Mouse (Mus musculus) lung, embryonic 14.5 days (tissue): ENCODE results near the gene 1700021F07Rik. TPM values are rescaled to one million over a fixed set of nuclear protein-coding genes. Genes with fewer than 3 reads are reported as not detected.

Experiments
- ATAC-seq: fragments of 200-750 bp; cut with Nextera tagmentation; 2 replicates; pipeline ENCODE4 v1.8.0; 2017; ENCODE audit warnings: mild to moderate bottlenecking, moderate TSS enrichment, moderate library complexity; ENCODE audit not compliant: insufficient read depth
- DNase-seq: peaks from one replicate; pipeline ENCODE4 v3.0.0-alpha.2; 2015
- H3K27ac ChIP-seq: fragments of 300-500 bp; sonication (generic); 2 replicates; pipeline ENCODE4 v1.5.1; 2014; ENCODE audit warnings: low read depth, mild to moderate bottlenecking, moderate library complexity
- H3K27me3 ChIP-seq: fragments of 300-500 bp; sonication (generic); 2 replicates; pipeline ENCODE4 v1.6.1; 2014; ENCODE audit warnings: low read length, control low read depth; ENCODE audit not compliant: insufficient read depth
- H3K36me3 ChIP-seq: fragments of 300-500 bp; sonication (generic); 2 replicates; pipeline ENCODE4 v1.6.1; 2014; ENCODE audit warnings: control low read depth; ENCODE audit not compliant: insufficient read depth
- H3K4me1 ChIP-seq: fragments of 300-500 bp; sonication (generic); 2 replicates; pipeline ENCODE4 v1.6.1; 2014; ENCODE audit warnings: antibody characterized with exemption, control low read depth; ENCODE audit not compliant: insufficient read depth
- H3K4me2 ChIP-seq: fragments of 300-500 bp; sonication (generic); 2 replicates; pipeline ENCODE4 v1.6.1; 2014; ENCODE audit warnings: mild to moderate bottlenecking
- H3K4me3 ChIP-seq: fragments of 300-500 bp; sonication (generic); 2 replicates; pipeline ENCODE4 v1.5.1; 2014; ENCODE audit warnings: low read depth, low read length
- H3K9ac ChIP-seq: fragments of 300-500 bp; sonication (generic); 2 replicates; pipeline ENCODE4 v1.6.1; 2014
- H3K9me3 ChIP-seq: fragments of 300-500 bp; sonication (generic); 2 replicates; pipeline ENCODE4 v1.6.1; 2016; ENCODE audit warnings: low read depth, low read length, control low read depth
- CTCF ChIP-seq: IDR thresholded peaks from 2 replicates; pipeline ENCODE4 v1.5.1; 2016; ENCODE audit warnings: antibody characterized with exemption, low read depth
- WGBS: fragments of 180-500 bp; shearing (Covaris S2); extraction: QIAGEN DNeasy Blood & Tissue Kit; methylation state at CpG from one replicate; pipeline ENCODE4 v1.1.7; 2014; 5-methylcytosine and 5-hydroxymethylcytosine counted together
- polyA plus RNA-seq: library from polyadenylated mRNA; unstranded; fragments of >200 nt; fragmentation: Nextera tagmentation; extraction: Ambion mirVana; gene quantifications from 2 replicates; pipeline ENCODE4 v1.2.1, GENCODE M21; 2014

The 1700021F07Rik gene
- polyA plus RNA-seq, 1 experiment from 2014 or later: not detected

DNA sequence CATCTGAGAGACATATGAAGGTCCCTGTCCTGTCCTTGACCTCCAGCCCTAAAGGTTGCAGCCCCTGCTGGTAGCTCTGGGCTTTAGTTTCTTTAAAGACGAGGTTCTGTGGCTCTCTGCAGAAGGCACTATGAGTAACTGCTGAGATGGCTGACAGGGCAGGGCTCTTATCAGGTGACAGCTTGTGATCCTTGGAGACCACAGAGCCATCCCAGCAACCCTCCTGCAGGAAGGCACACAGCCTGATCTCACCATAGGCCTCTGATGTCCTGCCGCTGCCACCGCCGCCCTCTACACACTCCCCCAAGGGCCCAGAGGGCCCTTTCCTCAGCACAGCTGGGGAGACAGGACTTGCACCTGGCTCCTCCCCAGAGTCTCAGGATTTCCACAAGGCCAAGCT lies 19.4 kb downstream of the 1700021F07Rik start:
- H3K27ac ChIP-seq: no peak overlapping the region
- ATAC-seq (no peak), DNase-seq (no peak)
- H3K9me3 ChIP-seq: no peaks in the 10 kb centered on the region
- 56% methylated on average over 4 of the region's 4 CpGs for WGBS
- no peak overlapping the region for H3K9ac ChIP-seq
- no peak overlapping the region for H3K4me3 ChIP-seq
- no peaks in the 10 kb centered on the region for H3K4me1 ChIP-seq
- no peak for TF ChIP-seq CTCF
- H3K4me2 ChIP-seq: no peak overlapping the region
- no peaks in the 10 kb centered on the region for H3K36me3 ChIP-seq
- H3K27me3 ChIP-seq: no peaks in the 10 kb centered on the region

- Histone ChIP-seq H3K9ac (no peak overlapping the region), H3K27ac (no peak overlapping the region), H3K4me2 (no peak overlapping the region), H3K4me1 (no peaks in the 10 kb centered on the region), H3K36me3 (no peaks in the 10 kb centered on the region), H3K27me3 (no peaks in the 10 kb centered on the region), H3K9me3 (no peaks in the 10 kb centered on the region), H3K4me3 (no peak overlapping the region)
- DNase-seq: no peak
- no peak for TF ChIP-seq CTCF
- ATAC-seq: no peak
- 88% methylated on average over 4 of the region's 4 CpGs for WGBS
Measured at GRCm38 (mm10) chr2:173542716-173543115, 20.3 kb downstream of the 1700021F07Rik start.

DNA sequence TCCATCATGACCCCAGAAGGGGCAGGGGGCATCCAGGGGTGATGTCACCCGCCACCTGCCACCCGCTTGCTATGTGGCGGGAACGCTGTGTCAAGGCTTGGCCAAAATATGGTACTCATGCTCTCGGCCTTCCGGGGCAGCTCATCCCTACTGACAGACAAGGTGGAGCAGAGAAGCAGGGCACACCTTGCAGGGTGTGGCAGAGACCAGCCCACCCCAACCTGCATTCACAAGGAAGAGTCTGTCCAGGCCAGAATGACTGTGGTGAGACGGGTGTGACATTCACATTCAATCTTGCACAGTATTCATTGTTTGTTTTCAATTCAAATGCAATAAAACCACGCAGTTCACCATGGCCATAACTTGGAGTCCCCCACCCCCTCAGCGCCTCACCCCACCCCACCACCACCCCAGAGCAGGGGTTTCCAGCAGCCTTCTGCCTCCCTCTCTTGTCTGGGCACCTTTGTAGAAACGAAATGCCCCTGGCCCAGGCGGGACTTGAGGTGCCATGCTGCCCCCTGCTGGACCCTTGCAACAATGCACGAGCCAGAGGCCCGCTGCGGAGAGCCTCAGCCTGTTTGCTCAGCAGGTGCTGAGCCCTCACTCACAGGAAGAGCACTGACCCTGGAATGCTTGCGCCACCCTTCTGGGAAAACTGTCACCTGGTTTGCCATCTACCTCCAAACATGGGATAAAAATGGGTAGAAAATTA lies 23.8 kb downstream of the 1700021F07Rik start:
- DNase-seq (peak; percentile 93), ATAC-seq (peak; percentile 67)
- no peak overlapping the region for H3K27ac ChIP-seq
- H3K4me1 ChIP-seq: no peaks in the 10 kb centered on the region
- no peaks in the 10 kb centered on the region for H3K36me3 ChIP-seq
- WGBS: 39% methylated on average over 15 of the region's 15 CpGs
- H3K4me2 ChIP-seq: no peak overlapping the region
- no peak overlapping the region for H3K4me3 ChIP-seq
- H3K27me3 ChIP-seq: no peaks in the 10 kb centered on the region
- no peak overlapping the region for H3K9ac ChIP-seq
- H3K9me3 ChIP-seq: no peaks in the 10 kb centered on the region
- peak; percentile 96 for TF ChIP-seq CTCF

DNA sequence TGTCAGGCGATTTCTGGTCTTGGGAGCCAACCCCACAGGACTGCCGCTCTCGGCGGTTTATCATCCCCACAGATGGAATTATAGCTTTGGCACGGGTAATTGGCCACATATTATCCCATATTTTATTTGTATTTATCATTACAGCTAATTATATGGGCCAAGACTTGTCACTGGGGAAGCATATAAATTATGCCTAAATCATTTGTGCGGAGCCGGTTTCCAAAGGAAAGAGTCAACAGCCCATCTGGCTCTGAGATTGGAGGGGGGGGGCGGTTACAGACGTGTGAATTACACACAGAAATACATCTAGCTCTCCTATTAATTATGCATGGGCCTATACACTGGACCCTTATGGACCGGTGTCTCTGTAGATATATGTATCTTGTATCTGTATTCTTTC lies 26.9 kb downstream of the 1700021F07Rik start:
- Histone ChIP-seq H3K9ac (no peak overlapping the region), H3K9me3 (no peaks in the 10 kb centered on the region), H3K4me2 (no peak overlapping the region), H3K27me3 (no peaks in the 10 kb centered on the region), H3K4me3 (no peak overlapping the region), H3K36me3 (no peaks in the 10 kb centered on the region), H3K27ac (no peak overlapping the region), H3K4me1 (no peaks in the 10 kb centered on the region)
- DNase-seq (no peak), ATAC-seq (no peak)
- no peak for TF ChIP-seq CTCF
- WGBS: 75% methylated on average over 10 of the region's 10 CpGs

DNA sequence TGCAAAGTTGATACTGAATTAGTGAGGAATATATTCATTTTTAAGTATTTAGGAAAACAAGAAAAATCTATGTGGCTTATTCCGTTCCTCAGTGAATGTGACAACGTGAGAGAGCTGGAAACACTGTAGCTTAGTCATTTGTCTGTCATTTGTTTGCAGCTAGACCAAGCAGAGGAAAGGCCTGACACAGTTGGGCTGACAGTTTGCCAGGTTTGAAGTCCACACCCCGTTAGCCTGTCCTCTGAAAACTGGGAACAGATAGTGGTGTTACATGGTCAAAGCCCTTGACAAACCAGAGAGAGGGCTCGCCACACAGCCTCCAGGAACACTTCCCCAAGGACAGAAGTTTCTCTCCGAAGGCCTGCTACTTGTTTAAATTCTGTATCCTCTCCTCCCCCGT lies 28.3 kb downstream of the 1700021F07Rik start:
- no peak for TF ChIP-seq CTCF
- ATAC-seq: no peak
- H3K4me2 ChIP-seq: no peak overlapping the region
- no peak overlapping the region for H3K27ac ChIP-seq
- no peaks in the 10 kb centered on the region for H3K27me3 ChIP-seq
- H3K9me3 ChIP-seq: no peaks in the 10 kb centered on the region
- no peaks in the 10 kb centered on the region for H3K36me3 ChIP-seq
- 60% methylated on average over 6 of the region's 6 CpGs for WGBS
- DNase-seq: no peak
- H3K9ac ChIP-seq: no peak overlapping the region
- H3K4me3 ChIP-seq: no peak overlapping the region
- no peaks in the 10 kb centered on the region for H3K4me1 ChIP-seq

GRCm38 (mm10) chr2:173553863-173554262 lies 31.5 kb downstream of the 1700021F07Rik start:
- Histone ChIP-seq H3K4me2 (no peak overlapping the region), H3K4me1 (no peaks in the 10 kb centered on the region), H3K36me3 (no peaks in the 10 kb centered on the region), H3K9ac (no peak overlapping the region), H3K4me3 (no peak overlapping the region), H3K27me3 (no peaks in the 10 kb centered on the region), H3K9me3 (no peaks in the 10 kb centered on the region; the same call in 1 of the 2 replicates), H3K27ac (no peak overlapping the region)
- peak; percentile 70 for TF ChIP-seq CTCF
- 41% methylated on average over 9 of the region's 9 CpGs for WGBS
- DNase-seq: peak; percentile 52
- peak; percentile 30; the same call in 1 of the 2 replicates for ATAC-seq

- 37% methylated on average over 12 of the region's 12 CpGs for WGBS
- Histone ChIP-seq H3K4me2 (no peak overlapping the region), H3K4me1 (0 out of 2 replicates have a peak, but pooled peaks cover under 1% of the 10 kb centered on the region), H3K4me3 (no peak overlapping the region), H3K9ac (no peak overlapping the region), H3K36me3 (no peaks in the 10 kb centered on the region), H3K27ac (peak overlapping the region; percentile 76), H3K9me3 (no peaks in the 10 kb centered on the region; the same call in 1 of the 2 replicates), H3K27me3 (no peaks in the 10 kb centered on the region)
- DNase-seq (peak; percentile 71), ATAC-seq (peak; percentile 77)
- no peak for TF ChIP-seq CTCF
Measured at GRCm38 (mm10) chr2:173558754-173559396, 36.5 kb downstream of the 1700021F07Rik start.
